Mouse (Mus musculus) adrenal gland, postnatal 25 days (tissue): ENCODE measurements around the gene Enkur. TPM values are rescaled to one million over a fixed set of nuclear protein-coding genes. Genes with fewer than 3 reads are reported as not detected.

Experiments used
- DNase-seq: peaks from one replicate; pipeline ENCODE4 v3.0.0; 2021; ENCODE audit warnings: mixed read lengths
- total RNA-seq: library from RNA; stranded (reverse); gene quantifications from 2 replicates; pipeline ENCODE4 v1.2.3, GENCODE M21; 2021

The Enkur gene
- total RNA-seq, 1 experiment from 2014 or later = 1.2 TPM

- DNase-seq = no peak
Observed at GRCm38 (mm10) chr2:21188610-21189009, 16.6 kb downstream of the Enkur start.

DNA sequence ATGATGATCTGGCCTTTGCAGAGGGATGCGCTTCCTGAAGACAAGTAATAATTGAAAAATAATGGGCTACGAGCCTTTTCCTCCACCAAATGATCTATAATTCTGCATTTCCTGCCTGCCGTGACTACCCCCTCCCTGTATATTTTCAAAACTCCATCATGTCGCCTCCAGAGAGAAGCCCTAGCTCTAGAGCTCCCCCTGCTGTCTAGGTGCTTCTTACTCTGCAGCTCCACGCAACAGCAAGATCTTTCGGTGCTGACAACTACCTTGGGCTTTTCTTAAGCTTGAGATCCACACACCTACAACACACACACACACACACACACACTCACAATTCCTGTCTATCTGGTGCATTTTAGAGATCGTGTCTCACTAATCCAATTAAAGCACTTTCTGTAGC lies 17.6 kb downstream of the Enkur start:
- DNase-seq = peak; percentile 67

- no peak for DNase-seq
Observed at GRCm38 (mm10) chr2:21182811-21183210, 22.4 kb downstream of the Enkur start.

- no peak for DNase-seq
Observed at GRCm38 (mm10) chr2:21179136-21179535, 26.0 kb downstream of the Enkur start.

DNA sequence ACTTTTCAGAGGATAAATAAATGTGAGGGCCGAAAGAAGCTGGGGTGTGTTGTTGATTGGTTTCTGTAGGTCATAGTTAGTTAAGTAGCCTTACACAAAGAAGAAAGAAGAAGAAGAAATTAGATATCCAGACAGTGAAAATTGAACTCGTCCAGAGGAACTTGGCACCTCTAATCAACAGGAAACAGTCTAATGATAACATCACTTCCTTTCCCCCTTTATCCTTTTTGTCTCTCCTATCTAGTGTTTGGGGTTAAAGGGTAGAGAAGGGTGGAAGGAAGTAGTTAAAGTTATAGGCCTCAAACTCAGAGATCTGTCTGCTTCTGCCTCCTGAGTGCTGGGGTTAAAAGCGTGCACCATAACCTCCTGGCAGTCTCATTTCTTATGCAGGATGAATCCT lies 32.4 kb downstream of the Enkur start:
- DNase-seq = no peak

GRCm38 (mm10) chr2:21167916-21168315 lies 37.2 kb downstream of the Enkur start:
- DNase-seq = no peak

- no peak for DNase-seq
Observed at GRCm38 (mm10) chr2:21164296-21164695, 40.9 kb downstream of the Enkur start.

DNA sequence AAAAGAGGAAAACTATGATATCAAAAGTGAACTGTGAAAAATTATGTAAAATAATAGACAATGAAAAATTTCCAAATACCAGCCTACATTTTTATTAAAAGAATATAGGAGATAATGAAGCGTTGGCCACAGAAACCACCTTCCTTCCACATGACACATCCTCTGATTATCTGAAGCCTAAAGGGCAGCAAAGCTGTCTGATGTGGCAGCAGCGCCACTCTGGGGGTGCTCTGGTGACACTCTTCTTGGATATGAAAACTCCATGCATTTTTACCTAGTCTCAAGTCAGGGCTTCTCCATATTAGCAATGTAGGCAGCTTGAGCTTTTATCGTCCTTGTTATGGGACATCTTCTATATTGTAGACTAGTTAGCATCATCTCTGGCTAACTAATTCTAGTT lies 51.7 kb downstream of the Enkur start:
- DNase-seq = no peak

DNA sequence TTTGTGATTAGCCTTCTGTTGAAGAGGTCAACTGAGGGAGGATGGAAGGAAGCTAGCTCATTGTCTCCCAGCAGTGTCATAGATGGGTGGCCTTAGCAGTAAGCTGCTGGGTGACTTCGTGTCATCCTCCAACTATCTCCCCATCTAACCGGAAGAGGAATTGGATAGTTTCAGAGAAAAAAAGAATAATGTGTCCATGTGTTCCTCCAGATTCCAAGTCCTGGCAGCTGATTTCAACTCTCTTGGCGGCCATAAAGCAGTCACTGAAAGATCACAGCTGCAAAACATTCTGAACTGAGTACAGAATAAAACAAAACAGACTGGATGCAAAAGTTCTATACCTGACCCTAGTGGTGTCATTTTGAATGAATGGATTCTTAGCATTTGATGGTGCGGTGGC lies 58.0 kb downstream of the Enkur start:
- no peak for DNase-seq

- DNase-seq = no peak
Observed at GRCm38 (mm10) chr2:21146486-21146885, 58.7 kb downstream of the Enkur start.

GRCm38 (mm10) chr2:21142616-21143015 lies 62.5 kb downstream of the Enkur start:
- no peak for DNase-seq

DNA sequence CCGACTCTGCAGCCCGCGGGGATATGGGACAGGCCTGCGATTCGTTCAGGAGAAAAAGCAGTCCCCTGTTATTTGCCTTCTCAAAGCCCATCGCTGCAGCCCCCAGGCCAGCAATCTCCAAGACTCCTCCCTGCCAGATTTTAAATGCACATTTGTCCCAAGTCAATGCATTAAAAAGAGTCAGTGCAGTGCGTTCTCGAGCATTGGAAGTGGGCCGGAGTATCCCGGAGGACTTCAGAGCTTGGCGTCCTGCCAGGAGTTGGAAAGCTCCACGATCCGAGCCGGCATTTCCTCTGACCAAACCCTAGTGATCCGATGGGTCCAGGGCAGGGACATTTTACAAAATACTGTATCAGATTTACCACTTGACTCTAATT lies 63.0 kb downstream of the Enkur start:
- peak; percentile 78 for DNase-seq

GRCm38 (mm10) chr2:21141520-21142203 lies 63.5 kb downstream of the Enkur start:
- DNase-seq = peak; percentile 44

GRCm38 (mm10) chr2:21141189-21141519 lies 64.0 kb downstream of the Enkur start:
- peak; percentile 5 for DNase-seq

Other genes starting within 250 kb of the Enkur start
- gene Arhgap21, start 236.5 kb downstream of the Enkur start, total RNA-seq = 72.8 and 85.1 TPM in 2 replicates
- gene Thnsl1, start 359 bp upstream of the Enkur start, total RNA-seq = 6.9 and 10.9 TPM in 2 replicates
- 0.71 and 1.1 TPM in 2 replicates for gene Gpr158, start 162.2 kb upstream of the Enkur start, total RNA-seq